Mouse (Mus musculus) cerebellum, postnatal 25 days (tissue): ENCODE data around the gene Cdc37.

ENCODE experiments used
- DNase-seq, 2 experiments: peaks; one replicate each; pipeline ENCODE4 v3.0.0; 2021; ENCODE audit warnings: mixed read lengths in 2 of 2

Cdc37 gene

DNA sequence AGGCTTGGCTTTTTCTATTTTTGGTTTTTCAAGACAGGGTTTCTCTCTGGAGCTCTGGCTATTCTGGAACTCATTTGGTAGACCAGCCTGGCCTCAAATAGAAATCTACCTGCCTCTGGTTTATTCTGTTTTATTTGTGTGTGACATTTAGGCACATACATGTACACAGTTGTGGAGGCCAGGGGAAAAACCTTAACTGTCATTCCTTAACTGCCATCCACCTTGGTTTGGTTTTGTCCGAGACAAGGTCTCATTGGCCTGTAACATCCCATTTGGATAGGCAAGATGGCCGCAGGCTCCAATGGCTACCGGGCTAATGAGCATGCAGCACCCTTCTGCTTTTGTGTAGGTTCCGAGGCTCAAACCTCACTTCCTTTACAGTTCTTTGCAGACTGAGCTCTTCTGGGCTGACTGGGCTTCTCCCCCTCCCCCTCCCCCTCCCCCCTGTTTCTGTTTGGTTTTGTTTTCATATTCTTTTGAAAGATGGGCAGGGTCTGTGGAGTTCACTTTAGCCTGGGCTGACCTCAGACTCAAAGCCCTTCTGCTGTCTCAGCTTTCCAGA is 14.4 kb downstream of the Cdc37 start:
- peak in 1 of 2 experiments; percentile 9 for DNase-seq

DNA sequence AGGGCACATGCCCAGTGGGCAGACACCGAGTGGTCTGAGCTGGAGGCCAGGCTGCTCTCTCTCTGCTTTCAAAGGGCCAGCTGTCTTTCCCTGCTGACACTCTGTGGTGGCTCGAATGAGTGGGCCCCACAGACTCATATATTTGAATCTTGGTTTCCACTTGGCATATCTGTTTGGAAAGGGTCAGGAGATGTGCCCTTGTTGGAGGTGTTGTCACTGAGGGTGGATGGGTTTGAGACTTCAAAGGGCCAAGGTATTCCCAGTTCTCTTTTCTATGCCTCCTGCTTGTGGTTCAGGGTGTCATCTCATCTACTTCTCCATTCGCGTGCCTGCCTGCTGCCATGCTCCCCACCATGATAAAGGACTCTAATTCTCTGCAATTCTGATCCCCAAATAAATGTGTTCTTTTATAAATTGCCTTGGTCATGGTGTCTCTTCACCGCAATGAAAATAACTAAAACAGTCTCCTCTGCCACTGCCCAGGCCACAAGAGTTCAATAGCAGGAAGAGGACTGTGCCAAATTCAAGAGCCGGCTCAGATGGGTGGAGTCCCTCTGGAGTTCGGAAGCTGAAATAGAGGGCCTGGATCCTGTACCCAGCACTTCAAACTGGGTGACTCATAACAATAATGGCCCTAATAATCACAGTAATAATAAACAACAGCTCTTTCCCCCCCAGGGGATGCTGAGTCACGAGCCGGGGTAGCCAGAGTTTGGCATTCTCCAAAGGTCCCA is 15.0 kb downstream of the Cdc37 start:
- no peak for DNase-seq

DNA sequence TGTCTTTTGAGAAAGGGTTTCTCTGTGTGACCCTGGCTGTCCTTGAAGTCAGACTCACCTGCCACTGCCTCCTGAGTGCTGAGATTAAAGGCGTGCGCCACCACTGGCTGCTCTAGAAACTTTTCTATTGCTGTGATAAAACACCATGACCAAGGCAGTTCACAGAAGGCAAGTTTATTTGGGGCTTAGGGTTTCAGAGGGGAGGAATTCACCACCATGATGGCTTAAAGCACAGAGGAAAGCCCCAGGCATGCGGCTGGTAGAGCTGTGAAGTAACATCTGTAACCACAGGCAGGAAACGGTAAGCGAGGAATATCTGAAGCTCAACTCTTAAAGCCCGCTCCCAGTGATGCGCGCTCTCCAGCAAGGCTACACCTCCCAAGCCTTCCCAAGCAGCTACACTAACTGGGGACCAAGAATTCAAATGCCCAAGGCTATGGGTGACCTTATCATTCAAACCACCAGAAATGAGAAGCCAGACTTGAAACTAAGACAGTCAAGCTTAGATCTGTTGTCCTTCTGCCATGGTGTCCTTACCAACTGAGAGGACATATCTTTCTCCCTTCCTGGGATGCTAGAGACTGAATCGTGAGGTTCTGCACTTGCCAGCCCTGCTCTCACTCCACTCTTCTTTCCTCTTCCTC is 16.6 kb downstream of the Cdc37 start:
- no peak for DNase-seq

GRCm38 (mm10) chr9:21132102-21132775 is 17.5 kb downstream of the Cdc37 start:
- peak in 1 of 2 experiments; percentile 35 for DNase-seq

- DNase-seq, result peak; percentile 87 to 91
Measured at GRCm38 (mm10) chr9:21131059-21131956, 18.5 kb downstream of the Cdc37 start, which contains the start of gene Tyk2. Tyk2 (minus strand) TSS chr9:21131243.

GRCm38 (mm10) chr9:21126259-21126627 is 23.5 kb downstream of the Cdc37 start:
- DNase-seq, result no peak

- DNase-seq, result no peak
Measured at GRCm38 (mm10) chr9:21125502-21126258, 24.1 kb downstream of the Cdc37 start.

DNA sequence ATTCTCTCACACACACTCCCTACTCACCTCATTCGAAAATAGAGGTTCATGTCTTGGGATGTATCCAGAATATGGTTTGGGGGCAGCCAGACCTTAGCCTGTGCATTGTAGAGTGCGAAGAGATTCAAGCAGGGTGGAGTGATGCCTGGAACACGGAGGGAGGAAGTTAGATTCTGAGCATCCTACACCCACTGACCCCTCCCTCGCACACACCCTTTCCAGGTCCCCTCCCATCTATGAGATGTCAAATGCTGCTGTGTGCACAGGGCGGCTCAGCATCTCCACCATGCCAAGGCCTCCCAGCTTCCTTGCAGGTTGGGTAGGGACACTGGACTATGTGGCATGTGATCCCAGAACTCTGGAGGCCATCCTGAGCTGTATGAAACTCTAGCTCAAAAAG is 24.9 kb downstream of the Cdc37 start:
- DNase-seq, result no peak

GRCm38 (mm10) chr9:21121483-21121882 is 28.3 kb downstream of the Cdc37 start:
- DNase-seq, result no peak

- DNase-seq, result no peak
Measured at GRCm38 (mm10) chr9:21117073-21117472, 32.7 kb downstream of the Cdc37 start.

GRCm38 (mm10) chr9:21115105-21115504 is 34.7 kb downstream of the Cdc37 start:
- no peak for DNase-seq

DNA sequence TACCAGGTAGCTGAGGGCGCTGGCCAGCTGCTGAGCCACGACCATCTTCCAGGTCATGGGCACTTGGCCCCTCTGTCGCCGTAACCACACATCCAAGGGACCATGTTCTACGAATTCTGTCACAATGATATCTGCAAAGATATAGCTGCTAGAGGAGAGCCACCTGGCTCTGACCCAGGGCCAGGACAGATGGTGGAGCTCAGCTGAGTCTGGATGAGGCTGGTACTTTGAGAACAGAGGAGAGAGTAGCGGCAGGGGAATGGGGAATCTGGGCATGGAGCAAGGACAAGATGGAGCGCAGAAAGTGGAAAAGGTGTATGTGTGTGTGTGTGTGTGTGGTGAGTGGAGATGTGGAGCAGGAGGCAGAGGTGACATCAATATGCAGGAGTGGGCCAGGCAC is 35.6 kb downstream of the Cdc37 start:
- DNase-seq, result peak; percentile 40 to 61

- DNase-seq, result no peak
Measured at GRCm38 (mm10) chr9:21113751-21114150, 36.0 kb downstream of the Cdc37 start.

GRCm38 (mm10) chr9:21107607-21108237 is 42.1 kb downstream of the Cdc37 start:
- DNase-seq, result no peak

DNA sequence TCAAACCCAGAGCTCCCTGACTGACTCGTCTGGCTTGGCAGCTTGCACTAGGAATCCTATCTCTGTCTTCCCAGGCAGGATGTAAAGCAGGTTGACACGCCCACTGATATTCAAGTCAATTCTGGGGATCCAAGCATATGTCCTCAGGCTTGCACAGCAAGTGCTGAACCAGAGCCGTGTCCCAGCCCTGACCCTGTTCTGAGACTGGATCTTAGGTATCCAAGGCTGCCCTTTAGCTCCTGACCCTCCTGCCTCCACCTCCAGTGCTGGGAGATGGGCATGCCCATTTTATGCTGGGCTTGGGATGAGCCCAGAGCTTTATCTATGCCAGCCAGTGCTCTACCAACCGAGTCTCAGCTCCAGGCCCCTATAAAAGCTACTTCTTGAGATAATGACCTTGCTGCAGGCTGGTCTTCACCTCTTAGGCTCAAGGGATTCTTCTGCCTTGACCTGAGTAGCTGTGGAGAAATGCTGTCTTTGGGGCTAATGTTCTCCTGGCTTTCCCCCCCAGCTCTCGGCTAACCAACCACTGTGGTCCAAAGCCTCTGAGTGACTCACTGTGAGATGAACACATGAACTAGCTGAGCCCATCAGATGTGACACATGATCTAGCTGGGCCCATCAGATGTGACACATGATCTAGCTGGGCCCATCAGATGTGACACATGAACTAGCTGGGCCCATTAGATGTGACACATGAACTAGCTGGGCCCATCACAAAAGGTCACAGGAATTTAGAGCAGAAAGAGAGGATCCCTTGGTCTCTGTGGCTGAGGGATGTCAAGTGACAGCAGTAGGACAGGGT is 43.8 kb downstream of the Cdc37 start:
- DNase-seq, result no peak

- no peak for DNase-seq
Measured at GRCm38 (mm10) chr9:21104814-21105213, 45.0 kb downstream of the Cdc37 start.

- DNase-seq, result no peak
Measured at GRCm38 (mm10) chr9:21102076-21102475, 47.7 kb downstream of the Cdc37 start.

DNA sequence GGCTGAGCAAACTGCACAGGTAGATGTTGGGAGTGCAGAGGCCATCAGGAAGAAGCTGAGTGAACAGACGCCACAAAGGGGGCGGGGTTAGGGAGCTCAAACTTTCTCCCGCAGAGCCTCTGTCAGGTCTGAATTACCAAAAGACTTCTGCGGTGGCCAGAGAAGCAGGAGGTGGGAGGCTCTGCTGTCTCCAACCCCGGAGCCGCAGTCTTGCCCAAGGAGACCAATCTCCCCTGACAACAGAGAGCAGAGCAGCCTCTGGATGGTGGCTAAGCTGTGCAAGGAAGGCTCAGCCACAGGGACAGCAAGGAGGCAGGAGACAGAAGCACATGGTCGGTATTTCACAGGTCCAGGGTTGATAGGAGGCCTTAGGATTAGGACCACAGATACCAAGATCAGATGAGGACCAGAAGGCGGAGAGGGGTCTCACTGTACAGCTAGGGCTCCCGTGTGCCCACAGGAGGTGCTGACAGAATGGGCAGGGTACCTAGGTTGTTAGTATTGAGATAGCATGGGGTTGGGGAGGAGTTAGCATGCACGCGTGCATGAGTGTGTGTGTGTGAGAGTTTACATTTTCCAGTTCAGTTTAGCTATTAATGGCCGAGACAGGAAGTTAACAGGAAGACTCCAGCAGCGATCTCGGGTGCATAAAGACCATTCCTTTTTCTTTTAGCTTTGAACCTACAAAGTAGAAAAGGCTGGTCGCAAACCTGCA is 49.2 kb downstream of the Cdc37 start:
- no peak for DNase-seq

- DNase-seq, result no peak
Measured at GRCm38 (mm10) chr9:21097793-21098192, 52.0 kb downstream of the Cdc37 start.

- DNase-seq, result no peak
Measured at GRCm38 (mm10) chr9:21095958-21096357, 53.8 kb downstream of the Cdc37 start.
